Mouse (Mus musculus): ENCODE data around the gene Rbpj.

DNA sequence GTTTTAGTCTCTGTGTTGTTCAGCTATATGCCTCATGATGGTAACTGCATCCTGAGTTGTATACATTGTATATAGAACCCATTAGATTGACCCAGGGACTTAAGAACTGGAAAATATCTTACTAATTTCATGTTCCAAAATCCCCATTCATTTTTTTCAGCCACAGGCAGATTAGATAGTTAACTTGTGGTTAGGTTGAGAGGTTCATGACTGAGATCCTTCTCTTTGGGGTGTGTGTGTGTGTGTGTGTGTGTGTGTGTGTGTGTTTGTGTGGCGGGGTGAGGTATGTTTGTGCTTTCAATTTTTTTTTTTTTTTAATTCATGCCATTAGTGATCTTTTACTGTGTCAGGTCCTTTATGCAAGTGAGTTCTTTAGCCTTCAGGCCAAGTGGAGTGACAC lies 133.2 kb downstream of the Rbpj start:
- TF ChIP-seq EP300 (optimal IDR thresholded peaks at IDR 0.05), result no peak
- TF ChIP-seq CTCF (IDR thresholded peaks at IDR 0.05; ENCODE audit: low read depth), result no peak

All from stomach, postnatal 0 days (tissue).